Comparison of ENCODE assay signal across 31 mouse cellular contexts in genomic region chr2:118673686-118674465, GRCm38 (mm10). TPM values are rescaled to one million over a fixed set of nuclear protein-coding genes. Genes with fewer than 3 reads are reported as not detected.
DNase-seq lines count a peak whose midpoint lies in the region; ATAC-seq and TF ChIP-seq lines count a peak whose summit lies in the region.
"Had no signal": no experiment of that assay in that cellular context is flagged by ENCODE, and none has a peak within 500 bp of the region (broad histone marks: within the 10 kb centered on the region; RNA-seq: fewer than 3 reads in every experiment).

No protein-coding gene starts in this region.

- 22% methylated on average over 15 of the region's 15 CpGs for WGBS in embryonic facial prominence, embryonic 14.5 days
- 28% methylated on average over 15 of the region's 15 CpGs for WGBS in embryonic facial prominence, embryonic 10.5 days

- H3K9me3 ChIP-seq in embryonic facial prominence, embryonic 14.5 days (ENCODE audit: control insufficient read depth, low read length): no peaks in the 10 kb centered on the region
- H3K9me3 ChIP-seq in embryonic facial prominence, embryonic 10.5 days: no peaks in the 10 kb centered on the region
- no peaks in the 10 kb centered on the region; the same call in 1 of the 2 replicates for H3K9me3 ChIP-seq in E14TG2a.4 (ENCODE audit: low read length)
- H3K9me3 ChIP-seq: forebrain, embryonic 12.5 days; forebrain, embryonic 15.5 days; heart, embryonic 10.5 days; heart, embryonic 13.5 days; hindbrain, embryonic 13.5 days; intestine, embryonic 15.5 days had no signal

- H3K4me3 ChIP-seq in embryonic facial prominence, embryonic 14.5 days (ENCODE audit: low read depth, low read length): no peak overlapping the region
- H3K4me3 ChIP-seq in embryonic facial prominence, embryonic 10.5 days: no peak overlapping the region
- H3K4me3 ChIP-seq in E14TG2a.4 (replicated peaks; ENCODE audit: low read length): peak overlapping the region; percentile 56
- H3K4me3 ChIP-seq: erythroblast, embryonic 14.5 days; forebrain, embryonic 12.5 days; forebrain, embryonic 15.5 days; heart, embryonic 10.5 days; heart, embryonic 13.5 days; hindbrain, embryonic 13.5 days; intestine, embryonic 15.5 days had no signal

- TF ChIP-seq CTCF in E14TG2a.4 (conservative IDR thresholded peaks at IDR 0.05; ENCODE audit: low read length): no peak

- no peak overlapping the region for H3K27ac ChIP-seq in embryonic facial prominence, embryonic 14.5 days (replicated peaks; ENCODE audit: low read depth, low read length)
- no peak overlapping the region for H3K27ac ChIP-seq in embryonic facial prominence, embryonic 10.5 days (replicated peaks)
- H3K27ac ChIP-seq: forebrain, embryonic 12.5 days; forebrain, embryonic 15.5 days; heart, embryonic 10.5 days; heart, embryonic 13.5 days; hindbrain, embryonic 13.5 days; intestine, embryonic 15.5 days had no signal

- H3K9ac ChIP-seq in embryonic facial prominence, embryonic 14.5 days (ENCODE audit: low read depth, low read length): no peak overlapping the region
- H3K9ac ChIP-seq: forebrain, embryonic 12.5 days; forebrain, embryonic 15.5 days; heart, embryonic 13.5 days; hindbrain, embryonic 13.5 days; intestine, embryonic 15.5 days had no signal

- H3K4me1 ChIP-seq in embryonic facial prominence, embryonic 14.5 days (ENCODE audit: control insufficient read depth, insufficient read depth, low read length): peaks cover 10% of the 10 kb centered on the region
- peaks cover 33% of the 10 kb centered on the region for H3K4me1 ChIP-seq in embryonic facial prominence, embryonic 10.5 days
- peaks cover 67% of the 10 kb centered on the region for H3K4me1 ChIP-seq in E14TG2a.4 (replicated peaks; ENCODE audit: low read depth, low read length)

- no peak overlapping the region for H3K4me2 ChIP-seq in embryonic facial prominence, embryonic 14.5 days (ENCODE audit: low read depth, low read length)
- H3K4me2 ChIP-seq: forebrain, embryonic 12.5 days; forebrain, embryonic 15.5 days; heart, embryonic 13.5 days; hindbrain, embryonic 13.5 days; intestine, embryonic 15.5 days had no signal

- peak; percentile 76 for DNase-seq in embryonic facial prominence, embryonic 14.5 days (ENCODE audit: low spot score)
- DNase-seq in embryonic facial prominence, embryonic 10.5 days (ENCODE audit: low spot score): no peak
- peak; percentile 66 for DNase-seq in R1 (ENCODE audit: low read depth, low spot score)
- DNase-seq in retina, embryonic 14.5 days (ENCODE audit: low spot score): peak; percentile 70
- no peak for DNase-seq in gastrocnemius, postnatal 25 days
- DNase-seq in heart, postnatal 4 days: no peak
- DNase-seq in cerebellum, postnatal 36 days: no peak
- DNase-seq: adrenal gland, adult 2 months; adrenal gland, postnatal 14 days; cerebellum, adult 11 months; cerebellum, adult 2 months; cerebellum, adult 9-11 months; cerebellum, postnatal 25 days; embryo, embryonic 11 days; gastrocnemius, postnatal 10 days; heart, adult 18-20 months; heart, postnatal 14 days; kidney, adult 11 months had no signal

- H3K36me3 ChIP-seq in embryonic facial prominence, embryonic 14.5 days (ENCODE audit: control insufficient read depth, insufficient read depth, low read length): no peaks in the 10 kb centered on the region
- no peaks in the 10 kb centered on the region for H3K36me3 ChIP-seq in embryonic facial prominence, embryonic 10.5 days (replicated peaks)
- no peaks in the 10 kb centered on the region for H3K36me3 ChIP-seq in E14TG2a.4 (ENCODE audit: insufficient read depth, low read length)
- H3K36me3 ChIP-seq: forebrain, embryonic 12.5 days; forebrain, embryonic 15.5 days; heart, embryonic 10.5 days; heart, embryonic 13.5 days; hindbrain, embryonic 13.5 days; intestine, embryonic 15.5 days had no signal

- no peak for ATAC-seq in embryonic facial prominence, embryonic 14.5 days (ENCODE audit: low read depth)
- ATAC-seq: forebrain, embryonic 15.5 days; hindbrain, embryonic 16.5 days; intestine, embryonic 15.5 days had no signal

- H3K27me3 ChIP-seq in embryonic facial prominence, embryonic 14.5 days (replicated peaks; ENCODE audit: control insufficient read depth, insufficient read depth, low read length): peaks cover 61% of the 10 kb centered on the region
- peaks cover 80% of the 10 kb centered on the region for H3K27me3 ChIP-seq in embryonic facial prominence, embryonic 10.5 days (replicated peaks; ENCODE audit: low read depth, poor library complexity, severe bottlenecking)
- H3K27me3 ChIP-seq in E14TG2a.4 (ENCODE audit: insufficient read depth, low read length): peaks cover 41% of the 10 kb centered on the region

RNA-seq across cellular contexts. Expression of gene Pak6, which starts 10.8 kb away (rescaled TPM):
- polyA plus RNA-seq in embryonic facial prominence, embryonic 14.5 days (2014; fragmentation: Nextera tagmentation; extraction: Ambion mirVana): 2.0 and 2.5 TPM in 2 replicates
- 0.45 and 0.72 TPM in 2 replicates for polyA plus RNA-seq in embryonic facial prominence, embryonic 10.5 days (2016; fragmentation: Nextera tagmentation; extraction: Ambion mirVana)
- under 1 TPM in 1 of 2 experiments, not detected in 1; 0.64 TPM for total RNA-seq in gastrocnemius, postnatal 25 days (2021)
- total RNA-seq in heart, postnatal 4 days (2021): 10 to 100 TPM; 14.0 to 14.2 TPM
- total RNA-seq: gastrocnemius, adult 18-20 months; hematopoietic stem cell, adult 5-6 weeks had no signal

RNA-seq across cellular contexts. Expression of gene Ankrd63, which starts 29.9 kb away (rescaled TPM):
- 0.05 and 0.11 TPM in 2 replicates for polyA plus RNA-seq in embryonic facial prominence, embryonic 14.5 days (2014; fragmentation: Nextera tagmentation; extraction: Ambion mirVana)
- polyA plus RNA-seq in embryonic facial prominence, embryonic 10.5 days (2016; fragmentation: Nextera tagmentation; extraction: Ambion mirVana): not detected in 2 replicates
- total RNA-seq in gastrocnemius, postnatal 25 days (2021): not detected
- total RNA-seq in heart, postnatal 4 days (2021): 1 to 10 TPM; 1.3 to 1.4 TPM
- total RNA-seq: ES-E14; gastrocnemius, adult 18-20 months had no signal
- polyA plus RNA-seq: embryonic facial prominence, embryonic 11.5 days; erythroblast, embryonic 14.5 days; hindbrain, embryonic 13.5 days had no signal

RNA-seq across cellular contexts. Expression of gene Plcb2, which starts 54.4 kb away (rescaled TPM):
- 0.85 and 1.2 TPM in 2 replicates for polyA plus RNA-seq in embryonic facial prominence, embryonic 14.5 days (2014; fragmentation: Nextera tagmentation; extraction: Ambion mirVana)
- 0.41 and 0.44 TPM in 2 replicates for polyA plus RNA-seq in embryonic facial prominence, embryonic 10.5 days (2016; fragmentation: Nextera tagmentation; extraction: Ambion mirVana)
- total RNA-seq in gastrocnemius, postnatal 25 days (2021): under 1 TPM; 0.15 to 0.16 TPM
- 1 to 10 TPM; 1.3 to 1.7 TPM for total RNA-seq in heart, postnatal 4 days (2021)

Comparison
In these comparisons a context has a peak if more than half of its experiments do, and no peak if none do; other contexts are left out.
1. DNase-seq: peak in embryonic facial prominence, embryonic 14.5 days (single experiment), R1 (single experiment) and retina, embryonic 14.5 days (single experiment); none in embryonic facial prominence, embryonic 10.5 days (single experiment), gastrocnemius, postnatal 25 days (single experiment), heart, postnatal 4 days (single experiment) and cerebellum, postnatal 36 days (0 of 2).
2. RNA of gene Pak6, which starts 10.8 kb away (total RNA-seq): 14.0 to 14.2 TPM in heart, postnatal 4 days; 0.64 TPM in gastrocnemius, postnatal 25 days; every median in the first group is over 4 times any median in the second.